Mouse (Mus musculus) myocyte (in vitro differentiated cells): Measurements from ENCODE around the gene Grid2.

ENCODE experiments used
- E2F4 ChIP-seq: IDR thresholded peaks from one replicate; pipeline ENCODE4 v1.6.1; 2011; ENCODE audit warnings: mild to moderate bottlenecking, control low read depth, moderate library complexity; ENCODE audit not compliant: insufficient read depth
- MYOG ChIP-seq, 3 experiments: IDR thresholded peaks; one replicate each; pipeline ENCODE4 v1.6.1; 2011; ENCODE audit warnings: control low read depth in 2 of 3, low read depth in 2 of 3, mild to moderate bottlenecking in 2 of 3; ENCODE audit not compliant: insufficient read length in 2 of 3, control insufficient read depth in 1 of 3, insufficient read depth in 1 of 3
- POLR2A ChIP-seq: IDR thresholded peaks from one replicate; pipeline ENCODE4 v1.6.1; 2011; ENCODE audit warnings: low read depth, mild to moderate bottlenecking, control low read depth, moderate library complexity; ENCODE audit not compliant: insufficient read length
- POLR2AphosphoS2 ChIP-seq: IDR thresholded peaks from one replicate; pipeline ENCODE4 v1.6.1; 2011; ENCODE audit warnings: low read depth, control low read depth; ENCODE audit not compliant: insufficient read length
- TCF12 ChIP-seq: IDR thresholded peaks from one replicate; pipeline ENCODE4 v1.6.1; 2011; ENCODE audit warnings: mild to moderate bottlenecking, control low read depth; ENCODE audit not compliant: poor library complexity, insufficient read depth, severe bottlenecking
- TCF3 ChIP-seq: IDR thresholded peaks from one replicate; pipeline ENCODE4 v1.6.1; 2011; ENCODE audit warnings: low read depth, control low read depth; ENCODE audit not compliant: insufficient read length
- USF1 ChIP-seq: IDR thresholded peaks from one replicate; pipeline ENCODE4 v1.6.1; 2011; ENCODE audit warnings: low read depth, mild to moderate bottlenecking, control low read depth, moderate library complexity

GRCm38 (mm10) chr6:64588487-64589205 is 1333.0 kb downstream of the Grid2 start:
- TF ChIP-seq USF1 (no peak), POLR2A (no peak), TCF3 (no peak), POLR2AphosphoS2 (no peak), TCF12 (no peak), MYOG (IDR thresholded peaks at IDR 0.05; ENCODE audit: control insufficient read depth in 1 of 3, insufficient read depth in 1 of 3, insufficient read length in 2 of 3, low read depth in 2 of 3) (no peak), E2F4 (no peak)
